Mouse (Mus musculus) brain, embryonic 18.5 days (tissue): ENCODE data around the gene Ttc37.

ENCODE experiments used
- DNase-seq: peaks from one replicate; pipeline ENCODE4 v3.0.0-alpha.2; 2012; ENCODE audit warnings: low read depth, low spot score

Gene Ttc37

GRCm38 (mm10) chr13:76098493-76099303 is at the start of gene Ttc37, which contains the start of gene Arsk:
TSS of gene Ttc37 (plus strand) at chr13:76098734.
TSS of gene Arsk (minus strand) at chr13:76098660.
- peak; percentile 93 for DNase-seq

GRCm38 (mm10) chr13:76055391-76056232 is 42.9 kb upstream of the Ttc37 start:
- DNase-seq: peak; percentile 6

- peak; percentile 30 for DNase-seq
Measured at GRCm38 (mm10) chr13:76056261-76056724, 42.2 kb upstream of the Ttc37 start.

DNA sequence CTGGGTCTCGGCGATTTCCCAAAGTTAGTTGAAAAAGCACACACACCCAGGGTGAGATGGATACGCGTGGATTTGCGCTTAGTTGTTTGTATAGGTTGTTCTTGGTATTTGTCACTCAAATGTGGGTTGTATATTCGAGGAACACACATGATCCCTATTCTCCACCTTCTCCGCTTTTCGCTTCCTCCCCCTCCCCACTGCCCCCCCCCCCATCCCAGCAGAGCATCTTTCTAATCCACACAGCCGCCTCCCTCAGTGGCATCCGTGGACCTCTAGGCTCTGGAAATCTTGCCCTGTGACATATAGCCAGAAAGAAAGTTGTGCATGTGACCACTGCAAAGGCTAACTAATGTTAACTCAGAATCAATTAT is 41.7 kb upstream of the Ttc37 start, which contains the start of gene Gpr150:
Gpr150 (minus strand) TSS at position 101 of the 371 bp plus-strand sequence.
- DNase-seq: no peak

GRCm38 (mm10) chr13:76057267-76058069 is 41.1 kb upstream of the Ttc37 start:
- no peak for DNase-seq

GRCm38 (mm10) chr13:76059591-76059990 is 38.9 kb upstream of the Ttc37 start:
- DNase-seq: no peak

- no peak for DNase-seq
Measured at GRCm38 (mm10) chr13:76062126-76062525, 36.4 kb upstream of the Ttc37 start.

- DNase-seq: no peak
Measured at GRCm38 (mm10) chr13:76062569-76062968, 36.0 kb upstream of the Ttc37 start.

- no peak for DNase-seq
Measured at GRCm38 (mm10) chr13:76063548-76063947, 35.0 kb upstream of the Ttc37 start.

DNA sequence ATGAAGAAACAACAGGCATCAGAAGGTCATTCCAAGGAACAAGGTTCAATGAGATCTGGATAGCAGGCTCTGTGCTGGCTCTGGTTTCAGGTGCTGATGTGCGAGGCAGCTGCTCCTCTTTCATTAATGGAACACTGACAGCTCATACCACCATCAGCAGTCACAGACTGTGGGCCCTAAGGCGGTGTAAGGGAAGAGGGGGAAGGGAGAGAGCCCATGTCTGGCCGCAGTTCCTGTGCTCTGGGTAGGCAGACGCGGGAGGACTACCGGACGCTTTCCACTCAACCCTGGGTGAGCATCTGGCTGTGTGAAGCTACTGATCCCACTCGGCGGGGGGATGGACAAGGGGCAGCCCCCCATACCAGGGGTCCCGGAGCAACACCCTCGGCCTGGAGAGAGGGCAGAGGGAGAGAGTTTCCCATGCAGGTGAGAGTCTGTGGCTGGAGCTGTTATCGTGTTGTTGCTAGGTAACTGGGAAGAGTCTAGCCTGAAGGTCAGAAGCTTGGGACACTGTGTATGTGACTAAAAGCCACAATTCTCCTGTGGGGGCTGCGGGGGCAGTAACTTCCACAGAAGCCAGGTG is 34.1 kb upstream of the Ttc37 start:
- DNase-seq: no peak

DNA sequence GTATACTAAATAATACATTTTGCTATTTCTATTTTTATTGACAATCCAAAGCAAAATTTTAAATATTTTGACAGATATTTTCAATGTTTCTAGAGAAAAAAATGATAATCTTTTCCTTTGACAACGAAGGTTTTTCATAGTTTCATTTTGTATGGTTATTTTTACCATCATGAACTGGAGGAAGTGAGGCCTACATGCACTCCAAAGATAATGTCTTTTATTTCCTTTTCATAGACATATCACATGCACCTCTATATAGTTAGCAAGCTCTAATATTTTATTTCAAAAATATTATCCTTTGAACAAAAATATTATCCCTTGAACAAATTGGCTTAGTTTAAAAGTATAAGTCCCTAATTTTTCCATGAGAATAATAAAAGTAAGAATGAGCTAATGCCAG is 24.2 kb upstream of the Ttc37 start:
- no peak for DNase-seq

GRCm38 (mm10) chr13:76098116-76098492 is 430 bp upstream of the Ttc37 start:
- no peak for DNase-seq

GRCm38 (mm10) chr13:76101989-76102388 is 3.5 kb downstream of the Ttc37 start:
- no peak for DNase-seq

- DNase-seq: no peak
Measured at GRCm38 (mm10) chr13:76109069-76109824, 10.7 kb downstream of the Ttc37 start.

DNA sequence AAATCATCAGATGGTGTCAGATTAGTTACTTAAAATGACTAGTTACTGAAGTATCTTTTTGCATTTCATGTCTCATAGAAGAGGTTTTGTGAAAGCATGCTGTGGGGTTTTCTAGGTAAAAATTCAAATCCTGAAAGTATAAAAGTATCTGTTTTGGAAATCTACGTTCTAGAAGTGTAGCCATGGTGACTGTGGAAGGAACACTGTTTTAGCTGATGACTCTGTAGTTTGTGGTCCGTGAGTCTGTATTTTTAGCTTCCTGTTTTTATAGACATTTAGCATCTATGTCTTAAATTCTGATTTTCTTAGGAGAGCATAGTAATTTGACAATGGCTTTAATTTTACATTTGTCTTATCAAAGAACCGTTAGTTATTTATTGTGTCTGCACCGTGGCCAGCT is 30.3 kb downstream of the Ttc37 start:
- DNase-seq: no peak

GRCm38 (mm10) chr13:76132415-76132814 is 33.9 kb downstream of the Ttc37 start:
- DNase-seq: no peak

DNA sequence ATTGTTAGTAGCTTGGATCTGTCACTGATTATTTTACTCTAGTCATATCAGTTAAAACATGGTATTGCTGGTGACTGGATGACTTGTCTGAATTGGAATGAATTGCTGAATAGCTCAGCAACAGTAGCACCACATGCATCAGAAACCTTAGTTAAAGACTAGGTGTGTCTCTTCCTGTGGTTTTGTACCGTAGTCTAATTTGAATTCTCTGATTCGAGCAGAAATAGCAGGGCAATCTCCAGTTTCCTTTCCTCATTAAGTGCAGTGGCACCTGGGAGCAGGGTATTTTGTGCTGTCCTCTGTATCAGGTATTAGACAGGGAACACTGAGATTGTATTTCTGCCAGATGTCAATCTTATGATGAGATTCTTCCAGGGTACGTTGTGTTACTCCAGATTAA is 40.3 kb downstream of the Ttc37 start:
- DNase-seq: no peak

- no peak for DNase-seq
Measured at GRCm38 (mm10) chr13:76141117-76141808, 42.7 kb downstream of the Ttc37 start.

DNA sequence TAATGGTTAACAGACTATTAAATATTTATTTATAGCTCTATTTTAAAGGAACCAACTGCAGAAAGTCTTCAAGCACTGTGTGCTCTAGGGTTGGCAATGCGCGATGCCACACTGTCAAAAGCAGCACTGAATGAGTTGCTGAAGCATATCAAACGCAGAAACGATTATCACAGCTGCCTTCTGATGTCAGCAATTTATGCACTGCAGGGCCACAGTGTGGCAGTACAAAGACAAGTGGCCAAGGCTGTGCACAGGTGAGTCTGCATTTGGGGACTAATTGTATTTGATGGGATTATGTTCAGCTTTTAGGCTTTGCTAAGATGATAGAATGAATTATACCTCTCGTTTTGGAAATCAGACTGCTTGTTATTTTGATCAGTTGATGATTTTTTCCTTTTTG is 51.9 kb downstream of the Ttc37 start:
- DNase-seq: peak; percentile 2

GRCm38 (mm10) chr13:76157099-76157498 is 58.6 kb downstream of the Ttc37 start:
- no peak for DNase-seq
